Mouse (Mus musculus): ENCODE data around the gene Fam151a. TPM values are rescaled to one million over a fixed set of nuclear protein-coding genes. Genes with fewer than 3 reads are reported as not detected.
"Not testable (repeated sequence)": the region's sequence is repeated elsewhere in the genome, so short reads cannot be mapped to it uniquely, and the experiment has no call there.

Gene Fam151a
- polyA plus RNA-seq, 2 experiments: 0.43 to 1.1 TPM

DNA sequence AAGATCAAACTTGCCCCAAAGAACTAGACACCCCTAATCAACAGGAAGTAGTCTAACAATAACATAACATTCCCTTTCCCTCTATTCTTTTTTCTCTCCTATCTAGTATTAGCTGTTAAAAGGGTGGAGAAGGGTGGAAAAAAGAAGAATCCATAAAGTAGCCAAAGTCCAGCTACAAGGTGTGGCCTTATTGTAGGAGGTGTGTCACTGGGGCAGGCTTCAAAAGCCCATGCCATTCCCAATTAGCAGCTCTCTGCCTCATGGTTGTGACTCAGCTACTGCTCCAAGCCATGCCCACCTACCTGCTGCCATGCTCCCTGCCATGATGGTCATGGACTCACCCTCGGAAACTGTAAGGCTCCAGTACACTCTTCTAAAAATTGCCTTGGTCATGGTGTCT lies 38.9 kb downstream of the Fam151a start:
- Histone ChIP-seq H3K4me2 (replicated peaks; ENCODE audit: low read depth, low read length, severe bottlenecking) (no peak overlapping the region), H3K36me3 (ENCODE audit: control insufficient read depth, insufficient read depth, low read length) (no peaks in the 10 kb centered on the region), H3K27ac (replicated peaks; ENCODE audit: low read depth, low read length) (no peak overlapping the region), H3K9me3 (ENCODE audit: control insufficient read depth, low read length) (no peaks in the 10 kb centered on the region), H3K4me3 (replicated peaks; ENCODE audit: low read length) (no peak overlapping the region), H3K27me3 (ENCODE audit: control insufficient read depth, insufficient read depth, low read length) (no peaks in the 10 kb centered on the region), H3K4me1 (ENCODE audit: control insufficient read depth, insufficient read depth, low read length) (peaks cover 1% of the 10 kb centered on the region; the same call in 1 of the 2 replicates), H3K9ac (ENCODE audit: low read depth, low read length, severe bottlenecking) (no peak overlapping the region)
- DNase-seq (ENCODE audit: low spot score) (no peak), ATAC-seq (ENCODE audit: low FRiP score, low read depth) (no peak)
- WGBS: 88% methylated on average over 1 of the region's 1 CpGs
- no peak for TF ChIP-seq POLR2A (IDR thresholded peaks at IDR 0.05; ENCODE audit: borderline replicate concordance, extremely low read depth, insufficient read depth, insufficient read length)

DNA sequence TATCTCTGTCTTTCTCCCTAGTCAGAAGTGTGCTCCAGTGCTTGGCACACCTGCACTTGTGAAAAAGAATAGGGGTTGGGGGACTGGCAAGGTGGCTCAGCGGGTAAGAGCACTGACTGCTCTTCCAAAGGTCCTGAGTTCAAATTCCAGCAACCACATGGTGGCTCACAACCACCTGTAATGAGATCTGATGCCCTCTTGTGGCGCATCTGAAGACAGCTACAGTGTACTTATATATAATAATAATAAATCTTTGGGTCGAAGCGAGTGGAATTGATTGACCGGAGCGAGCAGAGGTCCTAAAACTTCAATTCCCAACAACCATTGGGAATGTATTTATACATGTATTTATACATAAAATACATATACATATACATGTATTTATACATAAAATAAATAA lies 42.1 kb downstream of the Fam151a start:
- not testable (repeated sequence) for H3K36me3 ChIP-seq (ENCODE audit: control insufficient read depth, insufficient read depth, low read length); H3K27me3 ChIP-seq (ENCODE audit: control insufficient read depth, insufficient read depth, low read length); H3K4me3 ChIP-seq (replicated peaks; ENCODE audit: low read length); H3K9ac ChIP-seq (ENCODE audit: low read depth, low read length, severe bottlenecking); H3K9me3 ChIP-seq (ENCODE audit: control insufficient read depth, low read length); H3K4me2 ChIP-seq (replicated peaks; ENCODE audit: low read depth, low read length, severe bottlenecking); H3K27ac ChIP-seq (replicated peaks; ENCODE audit: low read depth, low read length); ATAC-seq (ENCODE audit: low FRiP score, low read depth); DNase-seq (ENCODE audit: low spot score)
- H3K4me1 ChIP-seq (ENCODE audit: control insufficient read depth, insufficient read depth, low read length): peaks cover 31% of the 10 kb centered on the region
- 87% methylated on average over 6 of the region's 6 CpGs for WGBS

DNA sequence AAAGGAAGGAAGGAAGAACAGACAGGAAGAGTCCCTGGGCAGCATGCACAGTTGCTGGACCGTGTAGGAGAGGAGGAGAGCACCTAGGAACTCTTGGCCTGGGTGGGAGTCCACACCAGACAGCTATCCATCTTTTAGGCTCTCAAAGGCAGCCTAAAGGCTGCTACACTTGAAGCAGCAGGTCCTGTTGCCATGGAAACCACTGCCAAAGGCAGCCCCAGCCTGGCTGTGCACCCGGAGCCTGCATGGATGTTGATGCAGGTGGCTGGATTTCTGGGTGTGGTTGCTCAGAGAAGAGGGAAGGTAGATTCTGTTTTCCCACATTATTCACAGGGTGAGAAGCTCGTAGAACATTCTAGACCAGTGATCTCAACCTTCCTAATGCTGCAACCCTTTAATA lies 43.3 kb downstream of the Fam151a start:
- no peak overlapping the region for H3K27ac ChIP-seq (replicated peaks; ENCODE audit: low read depth, low read length)

DNA sequence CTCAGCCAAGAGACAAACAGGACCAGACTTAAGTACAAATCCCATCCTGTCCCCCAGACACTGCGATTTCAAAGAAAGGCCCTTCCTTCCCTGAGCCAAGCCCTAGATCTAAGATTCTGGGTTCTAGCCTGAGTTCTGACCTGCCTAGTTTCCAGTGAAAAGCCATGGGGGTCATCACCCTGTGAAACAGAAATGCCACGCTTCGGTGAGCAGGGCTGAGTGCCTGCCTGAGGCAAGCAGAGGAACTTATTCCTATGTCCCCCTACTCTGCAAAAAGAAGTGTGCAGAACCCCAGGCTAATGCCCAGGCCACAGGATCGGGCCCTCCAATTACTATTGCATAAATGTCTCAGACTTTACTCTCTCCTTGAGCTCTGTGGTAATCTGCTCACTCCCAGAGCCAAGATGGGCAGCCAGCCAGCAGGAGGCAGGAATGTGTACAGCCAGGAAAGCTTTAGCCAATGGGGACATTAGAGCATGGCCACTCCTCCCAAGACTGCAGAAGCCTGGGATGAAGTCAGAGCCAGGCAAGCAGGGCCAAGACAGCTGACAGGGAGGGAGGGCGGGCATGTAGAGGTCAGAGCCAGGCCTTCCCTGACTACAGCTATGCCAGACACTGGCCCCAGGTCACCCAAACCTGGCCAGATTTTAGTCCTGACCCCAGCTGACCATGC lies 44.6 kb downstream of the Fam151a start:
- no peaks in the 10 kb centered on the region for H3K27me3 ChIP-seq (ENCODE audit: control insufficient read depth, insufficient read depth, low read length)
- no peak for TF ChIP-seq POLR2A (IDR thresholded peaks at IDR 0.05; ENCODE audit: borderline replicate concordance, extremely low read depth, insufficient read depth, insufficient read length)
- peaks cover 40% of the 10 kb centered on the region for H3K4me1 ChIP-seq (ENCODE audit: control insufficient read depth, insufficient read depth, low read length)
- H3K4me3 ChIP-seq (replicated peaks; ENCODE audit: low read length): no peak overlapping the region
- H3K27ac ChIP-seq (replicated peaks; ENCODE audit: low read depth, low read length): peak overlapping the region; percentile 65
- 47% methylated on average over 5 of the region's 5 CpGs for WGBS
- no peak overlapping the region for H3K9ac ChIP-seq (ENCODE audit: low read depth, low read length, severe bottlenecking)
- H3K9me3 ChIP-seq (ENCODE audit: control insufficient read depth, low read length): no peaks in the 10 kb centered on the region
- H3K4me2 ChIP-seq (replicated peaks; ENCODE audit: low read depth, low read length, severe bottlenecking): no peak overlapping the region
- ATAC-seq (ENCODE audit: low FRiP score, low read depth) (peak; percentile 91), DNase-seq (ENCODE audit: low spot score) (peak; percentile 94)
- no peaks in the 10 kb centered on the region for H3K36me3 ChIP-seq (ENCODE audit: control insufficient read depth, insufficient read depth, low read length)

More for the DNA sequence above, 43.3 kb downstream of the Fam151a start:
- DNase-seq (ENCODE audit: low spot score): peak; percentile 47
- no peak for TF ChIP-seq POLR2A (IDR thresholded peaks at IDR 0.05; ENCODE audit: borderline replicate concordance, extremely low read depth, insufficient read depth, insufficient read length)
- ATAC-seq (ENCODE audit: low FRiP score, low read depth): no peak
- H3K27me3 ChIP-seq (ENCODE audit: control insufficient read depth, insufficient read depth, low read length): no peaks in the 10 kb centered on the region
- no peak overlapping the region for H3K4me3 ChIP-seq (replicated peaks; ENCODE audit: low read length)
- WGBS: 31% methylated on average over 3 of the region's 3 CpGs
- H3K4me1 ChIP-seq (ENCODE audit: control insufficient read depth, insufficient read depth, low read length): peaks cover 32% of the 10 kb centered on the region
- no peaks in the 10 kb centered on the region for H3K9me3 ChIP-seq (ENCODE audit: control insufficient read depth, low read length)
- H3K4me2 ChIP-seq (replicated peaks; ENCODE audit: low read depth, low read length, severe bottlenecking): no peak overlapping the region
- no peak overlapping the region for H3K9ac ChIP-seq (ENCODE audit: low read depth, low read length, severe bottlenecking)
- H3K36me3 ChIP-seq (ENCODE audit: control insufficient read depth, insufficient read depth, low read length): no peaks in the 10 kb centered on the region

DNA sequence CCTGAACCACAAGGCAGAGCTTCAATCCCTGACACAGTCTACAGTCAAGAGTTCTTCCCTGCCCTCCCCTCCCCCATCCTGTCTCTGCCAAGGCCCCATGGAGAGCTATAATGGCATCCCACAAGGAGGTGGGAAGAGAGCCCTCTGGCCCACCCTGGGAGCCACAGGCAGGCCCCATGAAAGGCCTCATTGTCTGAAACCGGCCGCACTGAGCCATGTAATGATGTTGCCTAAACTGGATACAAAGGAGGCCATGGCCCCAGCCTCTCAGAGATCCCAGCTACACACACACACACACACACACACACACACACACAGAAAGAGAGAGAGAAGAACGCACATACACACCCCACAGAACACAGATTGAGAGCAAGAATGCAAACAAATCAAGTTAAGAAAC lies 46.4 kb downstream of the Fam151a start:
- Histone ChIP-seq H3K27me3 (ENCODE audit: control insufficient read depth, insufficient read depth, low read length) (no peaks in the 10 kb centered on the region), H3K4me1 (ENCODE audit: control insufficient read depth, insufficient read depth, low read length) (peaks cover 54% of the 10 kb centered on the region), H3K27ac (replicated peaks; ENCODE audit: low read depth, low read length) (0 out of 2 replicates have a peak overlapping the region, but pooled peaks have one; percentile 26), H3K4me3 (replicated peaks; ENCODE audit: low read length) (no peak overlapping the region), H3K9me3 (ENCODE audit: control insufficient read depth, low read length) (no peaks in the 10 kb centered on the region), H3K4me2 (replicated peaks; ENCODE audit: low read depth, low read length, severe bottlenecking) (no peak overlapping the region), H3K9ac (ENCODE audit: low read depth, low read length, severe bottlenecking) (no peak overlapping the region), H3K36me3 (ENCODE audit: control insufficient read depth, insufficient read depth, low read length) (no peaks in the 10 kb centered on the region)
- DNase-seq (ENCODE audit: low spot score): no peak
- no peak for TF ChIP-seq POLR2A (IDR thresholded peaks at IDR 0.05; ENCODE audit: borderline replicate concordance, extremely low read depth, insufficient read depth, insufficient read length)
- WGBS: 49% methylated on average over 3 of the region's 3 CpGs
- no peak for ATAC-seq (ENCODE audit: low FRiP score, low read depth)
